Mouse (Mus musculus) midbrain, embryonic 10.5 days (tissue): Measurements from ENCODE around the gene Phkg2. TPM values are rescaled to one million over a fixed set of nuclear protein-coding genes. Genes with fewer than 3 reads are reported as not detected.

Experiments used
- DNase-seq: peaks from one replicate; pipeline ENCODE4 v3.0.0-alpha.2; 2017; ENCODE audit warnings: low spot score
- H3K27ac ChIP-seq: fragments of 300-500 bp; sonication (generic); replicated peaks from 2 replicates; pipeline ENCODE4 v1.5.1; 2016; ENCODE audit warnings: mild to moderate bottlenecking
- H3K27me3 ChIP-seq: fragments of 300-500 bp; sonication (generic); 2 replicates; pipeline ENCODE4 v1.6.1; 2016; ENCODE audit warnings: low read depth, mild to moderate bottlenecking; ENCODE audit not compliant: poor library complexity, severe bottlenecking
- H3K36me3 ChIP-seq: fragments of 300-500 bp; sonication (generic); 2 replicates; pipeline ENCODE4 v1.6.1; 2016; ENCODE audit warnings: mild to moderate bottlenecking, moderate library complexity
- H3K4me1 ChIP-seq: fragments of 300-500 bp; sonication (generic); 2 replicates; pipeline ENCODE4 v1.6.1; 2016
- H3K4me3 ChIP-seq: fragments of 300-500 bp; sonication (generic); 2 replicates; pipeline ENCODE4 v1.5.1; 2016; ENCODE audit warnings: mild to moderate bottlenecking, moderate library complexity
- H3K9me3 ChIP-seq: fragments of 300-500 bp; sonication (generic); replicated peaks from 2 replicates; pipeline ENCODE4 v1.6.1; 2016; ENCODE audit warnings: mild to moderate bottlenecking
- WGBS: fragments of 180-500 bp; shearing (Covaris S2); methylation state at CpG from one replicate; pipeline ENCODE4 v1.1.7; 2016; 5-methylcytosine and 5-hydroxymethylcytosine counted together
- polyA plus RNA-seq: library from polyadenylated mRNA; unstranded; fragments of >200 nt; fragmentation: Nextera tagmentation; extraction: Ambion mirVana; gene quantifications from 2 replicates; pipeline ENCODE4 v1.2.1, GENCODE M21; 2016

Phkg2 gene
- polyA plus RNA-seq, 1 experiment from 2014 or later: 46.9 TPM

GRCm38 (mm10) chr7:127587196-127587595 lies 14.1 kb downstream of the Phkg2 start:
- H3K27ac ChIP-seq: peak overlapping the region; percentile 83
- 78% methylated on average over 5 of the region's 5 CpGs for WGBS
- H3K27me3 ChIP-seq: no peaks in the 10 kb centered on the region
- H3K4me1 ChIP-seq: peaks cover 24% of the 10 kb centered on the region
- DNase-seq: no peak
- H3K36me3 ChIP-seq: peaks cover 63% of the 10 kb centered on the region
- H3K4me3 ChIP-seq: peak overlapping the region; percentile 86
- H3K9me3 ChIP-seq: no peaks in the 10 kb centered on the region

GRCm38 (mm10) chr7:127588011-127588871 lies 15.1 kb downstream of the Phkg2 start, which contains the start of the genes Ccdc189 and Rnf40:
TSS of gene Ccdc189 (minus strand) at chr7:127588595.
TSS of gene Rnf40 (plus strand) at chr7:127588767.
- DNase-seq: peak; percentile 97
- Histone ChIP-seq H3K36me3 (peaks cover 63% of the 10 kb centered on the region), H3K4me1 (peaks cover 24% of the 10 kb centered on the region), H3K27me3 (no peaks in the 10 kb centered on the region), H3K27ac (peak within 1 kb of the TSS; percentile 83), H3K9me3 (no peaks in the 10 kb centered on the region), H3K4me3 (peak within 1 kb of the TSS; percentile 86)
- under 1% methylated on average over 50 of the region's 50 CpGs for WGBS

GRCm38 (mm10) chr7:127588901-127589300 lies 15.8 kb downstream of the Phkg2 start:
- 6% methylated on average over 29 of the region's 29 CpGs for WGBS
- H3K9me3 ChIP-seq: no peaks in the 10 kb centered on the region
- peaks cover 63% of the 10 kb centered on the region for H3K36me3 ChIP-seq
- peak overlapping the region; percentile 83 for H3K27ac ChIP-seq
- peaks cover 24% of the 10 kb centered on the region for H3K4me1 ChIP-seq
- H3K27me3 ChIP-seq: no peaks in the 10 kb centered on the region
- DNase-seq: no peak
- H3K4me3 ChIP-seq: peak overlapping the region; percentile 86

GRCm38 (mm10) chr7:127589637-127590036 lies 16.5 kb downstream of the Phkg2 start:
- Histone ChIP-seq H3K27me3 (no peaks in the 10 kb centered on the region), H3K27ac (0 out of 2 replicates have a peak overlapping the region, but pooled peaks have one; percentile 83), H3K36me3 (peaks cover 63% of the 10 kb centered on the region), H3K9me3 (no peaks in the 10 kb centered on the region), H3K4me1 (peaks cover 24% of the 10 kb centered on the region), H3K4me3 (peak overlapping the region; percentile 86)
- 96% methylated on average over 9 of the region's 9 CpGs for WGBS
- no peak for DNase-seq

GRCm38 (mm10) chr7:127591108-127591507 lies 18.0 kb downstream of the Phkg2 start:
- 93% methylated on average over 10 of the region's 10 CpGs for whole genome bisulfite sequencing
- DNase-seq: no peak
- Histone ChIP-seq H3K27ac (no peak overlapping the region), H3K4me3 (no peak overlapping the region), H3K9me3 (no peaks in the 10 kb centered on the region), H3K4me1 (peaks cover 24% of the 10 kb centered on the region), H3K36me3 (peaks cover 67% of the 10 kb centered on the region), H3K27me3 (no peaks in the 10 kb centered on the region)

- no peaks in the 10 kb centered on the region for H3K27me3 ChIP-seq
- H3K36me3 ChIP-seq: peaks cover 82% of the 10 kb centered on the region
- H3K4me1 ChIP-seq: peaks cover 13% of the 10 kb centered on the region
- DNase-seq: no peak
- no peak overlapping the region for H3K4me3 ChIP-seq
- WGBS: 91% methylated on average over 14 of the region's 14 CpGs
- H3K27ac ChIP-seq: no peak overlapping the region
- H3K9me3 ChIP-seq: no peaks in the 10 kb centered on the region
Measured at GRCm38 (mm10) chr7:127592575-127592974, 19.4 kb downstream of the Phkg2 start.

GRCm38 (mm10) chr7:127596747-127597146 lies 23.6 kb downstream of the Phkg2 start:
- WGBS: 93% methylated on average over 17 of the region's 17 CpGs

GRCm38 (mm10) chr7:127600612-127601011 lies 27.5 kb downstream of the Phkg2 start:
- whole genome bisulfite sequencing: 93% methylated on average over 7 of the region's 7 CpGs
- DNase-seq: no peak
- Histone ChIP-seq H3K27ac (no peak overlapping the region), H3K36me3 (peaks cover 100% of the 10 kb centered on the region), H3K27me3 (no peaks in the 10 kb centered on the region), H3K4me3 (no peak overlapping the region), H3K4me1 (no peaks in the 10 kb centered on the region), H3K9me3 (no peaks in the 10 kb centered on the region)

More at GRCm38 (mm10) chr7:127596747-127597146, 23.6 kb downstream of the Phkg2 start:
- H3K27me3 ChIP-seq: no peaks in the 10 kb centered on the region
- H3K4me3 ChIP-seq: no peak overlapping the region
- no peaks in the 10 kb centered on the region for H3K4me1 ChIP-seq
- DNase-seq: no peak
- H3K9me3 ChIP-seq: no peaks in the 10 kb centered on the region
- H3K36me3 ChIP-seq: peaks cover 100% of the 10 kb centered on the region
- H3K27ac ChIP-seq: no peak overlapping the region

- WGBS: 84% methylated on average over 4 of the region's 4 CpGs
- DNase-seq: no peak
- peaks cover 100% of the 10 kb centered on the region for H3K36me3 ChIP-seq
- H3K27ac ChIP-seq: no peak overlapping the region
- no peaks in the 10 kb centered on the region for H3K27me3 ChIP-seq
- H3K4me3 ChIP-seq: no peak overlapping the region
- no peaks in the 10 kb centered on the region for H3K9me3 ChIP-seq
- H3K4me1 ChIP-seq: no peaks in the 10 kb centered on the region
Measured at GRCm38 (mm10) chr7:127601735-127602134, 28.6 kb downstream of the Phkg2 start.

- 83% methylated on average over 2 of the region's 2 CpGs for WGBS
- no peaks in the 10 kb centered on the region for H3K4me1 ChIP-seq
- H3K9me3 ChIP-seq: no peaks in the 10 kb centered on the region
- no peak overlapping the region for H3K4me3 ChIP-seq
- no peak overlapping the region for H3K27ac ChIP-seq
- DNase-seq: no peak
- H3K36me3 ChIP-seq: peaks cover 100% of the 10 kb centered on the region
- no peaks in the 10 kb centered on the region for H3K27me3 ChIP-seq
Measured at GRCm38 (mm10) chr7:127602903-127603302, 29.8 kb downstream of the Phkg2 start.

GRCm38 (mm10) chr7:127604256-127604655 lies 31.1 kb downstream of the Phkg2 start:
- Histone ChIP-seq H3K4me3 (no peak overlapping the region), H3K27ac (no peak overlapping the region), H3K9me3 (no peaks in the 10 kb centered on the region), H3K27me3 (no peaks in the 10 kb centered on the region), H3K4me1 (no peaks in the 10 kb centered on the region), H3K36me3 (peaks cover 100% of the 10 kb centered on the region)
- 89% methylated on average over 10 of the region's 10 CpGs for WGBS
- no peak for DNase-seq

- Histone ChIP-seq H3K9me3 (no peaks in the 10 kb centered on the region; the same call in 1 of the 2 replicates), H3K27me3 (no peaks in the 10 kb centered on the region), H3K27ac (no peak overlapping the region), H3K4me1 (no peaks in the 10 kb centered on the region), H3K36me3 (peaks cover 100% of the 10 kb centered on the region), H3K4me3 (no peak overlapping the region)
- WGBS: 86% methylated on average over 6 of the region's 6 CpGs
- no peak for DNase-seq
Measured at GRCm38 (mm10) chr7:127607150-127607549, 34.0 kb downstream of the Phkg2 start.

- Histone ChIP-seq H3K36me3 (peaks cover 74% of the 10 kb centered on the region), H3K27ac (no peak overlapping the region), H3K9me3 (no peaks in the 10 kb centered on the region; the same call in 1 of the 2 replicates), H3K4me3 (no peak overlapping the region), H3K27me3 (no peaks in the 10 kb centered on the region), H3K4me1 (peaks cover 21% of the 10 kb centered on the region)
- no peak for DNase-seq
- WGBS: 96% methylated on average over 29 of the region's 29 CpGs
Measured at GRCm38 (mm10) chr7:127611011-127611410, 37.9 kb downstream of the Phkg2 start.
